Mouse (Mus musculus): Measurements from ENCODE around the gene Mrps5. TPM values are rescaled to one million over a fixed set of nuclear protein-coding genes. Genes with fewer than 3 reads are reported as not detected.

The Mrps5 gene
- 140 TPM for total RNA-seq (2023)

GRCm38 (mm10) chr2:127586694-127587513 is at the start of gene Mrps5, which contains the start of gene Zfp661:
Gene Mrps5 (plus strand): TSS chr2:127587222.
Gene Zfp661 (minus strand): TSS chr2:127587094.

GRCm38 (mm10) chr2:127541185-127541584 is 45.8 kb upstream of the Mrps5 start, which contains the start of gene Prom2:
Gene Prom2 (minus strand): TSS chr2:127541467.

GRCm38 (mm10) chr2:127656086-127656720 is 69.2 kb downstream of the Mrps5 start, which contains the start of gene Mal:
Gene Mal (minus strand): TSS chr2:127656695.

Other genes starting within 250 kb of the Mrps5 start
- gene Astl, start 248.6 kb upstream of the Mrps5 start, total RNA-seq (2023) = 0.80 TPM
- 0.24 TPM for gene Adra2b, start 224.0 kb upstream of the Mrps5 start, total RNA-seq (2023)
- 1.1 TPM for gene Gpat2, start 162.0 kb upstream of the Mrps5 start, total RNA-seq (2023)
- gene Fahd2a, start 142.7 kb upstream of the Mrps5 start, total RNA-seq (2023) = 13.6 TPM
- gene Kcnip3, start 65.1 kb upstream of the Mrps5 start, total RNA-seq (2023) = 0.41 TPM
- not detected for gene Prom2, start 45.8 kb upstream of the Mrps5 start, total RNA-seq (2023)
- gene Zfp661, start 128 bp upstream of the Mrps5 start, total RNA-seq (2023) = 5.9 TPM
- not detected for gene Mal, start 69.5 kb downstream of the Mrps5 start, total RNA-seq (2023)
- gene Mall, start 142.7 kb downstream of the Mrps5 start, total RNA-seq (2023) = not detected
- gene Nphp1, start 201.7 kb downstream of the Mrps5 start, total RNA-seq (2023) = 0.41 TPM
- 12.4 TPM for gene Mtln, start 205.3 kb downstream of the Mrps5 start, total RNA-seq (2023)
- gene Bub1, start 244.6 kb downstream of the Mrps5 start, total RNA-seq (2023) = 0.50 TPM

Measured in CD4-positive naive resting alpha-beta T cell, adult 57 days (primary cell).